Mouse (Mus musculus) kidney, postnatal 0 days (tissue): ENCODE data around the gene Gpr183. TPM values are rescaled to one million over a fixed set of nuclear protein-coding genes. Genes with fewer than 3 reads are reported as not detected.

ENCODE experiments used
- ATAC-seq: fragments of 200-750 bp; cut with Nextera tagmentation; replicated peaks from 2 replicates; pipeline ENCODE4 v1.8.0; 2017; ENCODE audit warnings: low read depth, moderate number of reproducible peaks, moderate TSS enrichment, moderate library complexity; ENCODE audit not compliant: low FRiP score
- DNase-seq: peaks from one replicate; pipeline ENCODE4 v3.0.0-alpha.2; 2016; ENCODE audit warnings: low spot score
- H3K27ac ChIP-seq: fragments of 300-500 bp; sonication (generic); 2 replicates; pipeline ENCODE4 v1.5.1; 2014; ENCODE audit warnings: mild to moderate bottlenecking
- H3K27me3 ChIP-seq: fragments of 300-500 bp; sonication (generic); 2 replicates; pipeline ENCODE4 v1.6.1; 2014; ENCODE audit warnings: low read length, mixed read lengths; ENCODE audit not compliant: insufficient read depth
- H3K36me3 ChIP-seq: fragments of 300-500 bp; sonication (generic); 2 replicates; pipeline ENCODE4 v1.6.1; 2014; ENCODE audit warnings: low read length, mixed read lengths; ENCODE audit not compliant: insufficient read depth
- H3K4me1 ChIP-seq: fragments of 300-500 bp; sonication (generic); replicated peaks from 2 replicates; pipeline ENCODE4 v1.6.1; 2014; ENCODE audit warnings: antibody characterized with exemption, low read length, mixed read lengths; ENCODE audit not compliant: insufficient read depth
- H3K4me2 ChIP-seq: fragments of 300-500 bp; sonication (generic); 2 replicates; pipeline ENCODE4 v1.6.1; 2014; ENCODE audit warnings: mild to moderate bottlenecking, low read length, moderate library complexity, mixed read lengths
- H3K4me3 ChIP-seq: fragments of 300-500 bp; sonication (generic); replicated peaks from 2 replicates; pipeline ENCODE4 v1.5.1; 2014; ENCODE audit warnings: low read depth, low read length
- H3K9ac ChIP-seq: fragments of 300-500 bp; sonication (generic); 2 replicates; pipeline ENCODE4 v1.6.1; 2014; ENCODE audit warnings: low read depth, low read length
- H3K9me3 ChIP-seq: fragments of 300-500 bp; sonication (generic); replicated peaks from 2 replicates; pipeline ENCODE4 v1.6.1; 2016; ENCODE audit warnings: low read length, inconsistent platforms, mixed read lengths
- CTCF ChIP-seq: IDR thresholded peaks from 2 replicates; pipeline ENCODE4 v1.5.1; 2016; ENCODE audit warnings: antibody characterized with exemption, low read depth, mild to moderate bottlenecking, moderate library complexity
- WGBS: fragments of 180-500 bp; shearing (Covaris S2); extraction: QIAGEN DNeasy Blood & Tissue Kit; methylation state at CpG from one replicate; pipeline ENCODE4 v1.1.7; 2014; 5-methylcytosine and 5-hydroxymethylcytosine counted together
- polyA plus RNA-seq: library from polyadenylated mRNA; unstranded; fragments of >200 nt; fragmentation: Nextera tagmentation; extraction: Ambion mirVana; gene quantifications from 2 replicates; pipeline ENCODE4 v1.2.1, GENCODE M21; 2015

Gpr183 gene
- polyA plus RNA-seq, 1 experiment from 2014 or later = 1.5 TPM

GRCm38 (mm10) chr14:121949436-121949835, 15.6 kb downstream of the Gpr183 start:
- no peak for DNase-seq
- Histone ChIP-seq H3K4me1 (no peaks in the 10 kb centered on the region), H3K4me3 (no peak overlapping the region), H3K27ac (no peak overlapping the region), H3K9me3 (no peaks in the 10 kb centered on the region), H3K27me3 (no peaks in the 10 kb centered on the region), H3K36me3 (no peaks in the 10 kb centered on the region), H3K4me2 (no peak overlapping the region), H3K9ac (no peak overlapping the region)
- no peak for ATAC-seq
- TF ChIP-seq CTCF = no peak
- WGBS = 96% methylated on average over 3 of the region's 3 CpGs

GRCm38 (mm10) chr14:121947966-121948365, 17.0 kb downstream of the Gpr183 start:
- WGBS = 66% methylated on average over 3 of the region's 3 CpGs
- H3K4me1 ChIP-seq = no peaks in the 10 kb centered on the region
- no peaks in the 10 kb centered on the region for H3K27me3 ChIP-seq
- H3K27ac ChIP-seq = no peak overlapping the region
- ATAC-seq (no peak), DNase-seq (no peak)
- TF ChIP-seq CTCF = no peak
- no peaks in the 10 kb centered on the region for H3K36me3 ChIP-seq
- H3K4me2 ChIP-seq = no peak overlapping the region
- H3K4me3 ChIP-seq = no peak overlapping the region
- H3K9me3 ChIP-seq = no peaks in the 10 kb centered on the region
- H3K9ac ChIP-seq = no peak overlapping the region

- no peaks in the 10 kb centered on the region for H3K27me3 ChIP-seq
- no peak overlapping the region for H3K4me2 ChIP-seq
- WGBS = 56% methylated on average over 8 of the region's 8 CpGs
- H3K4me3 ChIP-seq = no peak overlapping the region
- ATAC-seq (no peak), DNase-seq (no peak)
- no peak for TF ChIP-seq CTCF
- H3K27ac ChIP-seq = peak overlapping the region; percentile 36; the same call in 1 of the 2 replicates
- H3K4me1 ChIP-seq = no peaks in the 10 kb centered on the region
- no peak overlapping the region for H3K9ac ChIP-seq
- H3K36me3 ChIP-seq = no peaks in the 10 kb centered on the region
- H3K9me3 ChIP-seq = no peaks in the 10 kb centered on the region
These were observed 17.7 kb downstream of the Gpr183 start for GRCm38 (mm10) chr14:121947201-121947760.

- Histone ChIP-seq H3K4me1 (no peaks in the 10 kb centered on the region), H3K9ac (no peak overlapping the region), H3K36me3 (no peaks in the 10 kb centered on the region), H3K4me3 (no peak overlapping the region), H3K9me3 (no peaks in the 10 kb centered on the region), H3K27ac (peak overlapping the region; percentile 36; the same call in 1 of the 2 replicates), H3K4me2 (no peak overlapping the region), H3K27me3 (no peaks in the 10 kb centered on the region)
- no peak for ATAC-seq
- no peak for TF ChIP-seq CTCF
- DNase-seq = no peak
- WGBS = 55% methylated on average over 8 of the region's 8 CpGs
These were observed 18.3 kb downstream of the Gpr183 start for GRCm38 (mm10) chr14:121946728-121947127.

GRCm38 (mm10) chr14:121946131-121946530, 18.9 kb downstream of the Gpr183 start:
- Histone ChIP-seq H3K27ac (no peak overlapping the region; the same call in 1 of the 2 replicates), H3K4me3 (no peak overlapping the region), H3K36me3 (no peaks in the 10 kb centered on the region), H3K9ac (no peak overlapping the region), H3K4me1 (no peaks in the 10 kb centered on the region), H3K4me2 (no peak overlapping the region), H3K9me3 (no peaks in the 10 kb centered on the region), H3K27me3 (no peaks in the 10 kb centered on the region)
- no peak for DNase-seq
- no peak for TF ChIP-seq CTCF
- ATAC-seq = no peak
- 73% methylated on average over 5 of the region's 5 CpGs for WGBS

- no peak overlapping the region for H3K4me2 ChIP-seq
- no peaks in the 10 kb centered on the region for H3K27me3 ChIP-seq
- ATAC-seq (no peak), DNase-seq (no peak)
- H3K4me3 ChIP-seq = no peak overlapping the region
- no peaks in the 10 kb centered on the region for H3K4me1 ChIP-seq
- TF ChIP-seq CTCF = no peak
- H3K27ac ChIP-seq = no peak overlapping the region
- H3K9ac ChIP-seq = no peak overlapping the region
- 83% methylated on average over 3 of the region's 3 CpGs for WGBS
- 0 out of 2 replicates have a peak, but pooled peaks cover 4% of the 10 kb centered on the region for H3K36me3 ChIP-seq
- no peaks in the 10 kb centered on the region for H3K9me3 ChIP-seq
These were observed 25.4 kb downstream of the Gpr183 start for GRCm38 (mm10) chr14:121939582-121939981.
